Mouse (Mus musculus): Measurements from ENCODE around the gene Pou2f2.

DNA sequence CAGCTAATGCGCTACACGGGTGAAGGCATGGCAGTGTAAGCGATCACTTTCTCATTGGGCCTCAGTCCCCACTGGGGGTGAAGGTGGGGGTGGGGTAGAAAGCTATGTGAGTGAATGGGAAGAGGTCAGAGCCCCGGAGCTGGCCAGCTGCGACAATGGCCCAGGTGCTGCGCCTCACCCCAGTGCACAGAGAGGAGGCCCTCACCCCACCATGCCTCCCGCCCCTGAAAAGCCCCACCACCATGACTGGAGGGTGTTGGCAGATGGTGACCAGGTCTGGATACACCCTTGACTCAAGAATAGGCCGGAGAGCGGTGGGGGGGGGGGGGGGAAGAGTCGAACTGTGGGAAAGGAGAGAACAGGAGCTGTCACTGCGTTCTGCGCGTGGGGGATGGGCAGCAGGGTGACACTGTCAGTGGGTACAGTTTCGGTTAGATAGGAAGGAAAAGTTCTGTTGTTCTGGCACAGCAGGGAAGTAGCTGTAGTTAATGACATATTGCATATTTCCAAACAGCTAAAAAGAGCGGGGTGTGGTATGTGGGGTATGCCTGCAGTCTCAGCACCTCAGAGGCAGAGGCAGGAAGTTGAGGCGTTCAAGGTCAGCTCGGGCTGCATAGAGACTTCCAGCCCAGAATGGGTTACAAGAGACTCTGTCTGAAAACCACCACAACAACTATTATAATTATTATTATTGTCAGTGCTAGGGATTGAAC is 72.6 kb downstream of the Pou2f2 start:
- TF ChIP-seq CTCF (IDR thresholded peaks at IDR 0.05; ENCODE audit: control insufficient read depth, insufficient read depth, low read length) (no peak), POLR2A (IDR thresholded peaks at IDR 0.05; ENCODE audit: borderline replicate concordance, control insufficient read depth, low read depth, low read length) (no peak)
